Mouse (Mus musculus): ENCODE data around the gene Pla2g1b. TPM values are rescaled to one million over a fixed set of nuclear protein-coding genes. Genes with fewer than 3 reads are reported as not detected.

The Pla2g1b gene
- polyA plus RNA-seq (2014; fragmentation: Illumina TruSeq; extraction: RNeasy Lipid Tissue Mini Kit (QIAGEN cat#74804); ENCODE audit: low read depth, low replicate concordance) = not detected

DNA sequence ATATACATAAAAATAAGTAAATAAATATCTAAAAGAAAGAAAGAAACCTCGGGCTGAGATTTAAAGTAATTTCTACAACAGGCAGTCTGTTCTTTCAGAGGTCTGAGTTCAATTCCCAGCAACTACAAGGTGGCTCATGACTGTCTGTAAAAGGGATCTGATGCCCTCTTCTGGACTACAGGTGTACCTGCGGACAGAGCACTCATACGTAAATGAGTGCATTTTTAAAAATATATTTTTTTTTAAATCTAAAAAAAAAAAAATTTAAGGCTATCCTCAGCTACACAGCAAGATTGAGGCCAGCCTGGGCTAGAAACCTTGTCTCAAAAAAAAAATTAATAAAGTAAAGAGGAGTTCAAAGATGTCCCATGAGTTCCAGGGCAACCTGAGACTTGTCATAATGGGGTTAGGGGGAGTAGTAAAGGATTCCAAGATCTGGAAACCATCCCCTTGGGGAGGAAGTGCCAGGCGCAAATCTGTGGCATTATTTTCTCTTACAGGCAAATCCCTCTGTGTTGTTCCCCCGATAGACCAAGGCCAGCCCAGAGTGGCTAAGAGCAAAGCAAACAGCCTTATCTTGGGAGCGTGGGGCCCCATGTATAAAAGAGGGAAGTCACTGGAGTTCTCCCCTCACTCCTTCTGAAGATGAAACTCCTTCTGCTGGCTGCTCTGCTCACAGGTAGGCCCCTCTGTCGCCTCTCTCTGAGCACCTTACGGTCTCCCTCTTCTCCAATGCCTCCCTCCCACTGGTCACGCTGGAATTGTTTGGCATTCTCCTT is at the start of gene Pla2g1b:
TSS of gene Pla2g1b (plus strand) at position 621 of the 779 bp plus-strand sequence.

DNA sequence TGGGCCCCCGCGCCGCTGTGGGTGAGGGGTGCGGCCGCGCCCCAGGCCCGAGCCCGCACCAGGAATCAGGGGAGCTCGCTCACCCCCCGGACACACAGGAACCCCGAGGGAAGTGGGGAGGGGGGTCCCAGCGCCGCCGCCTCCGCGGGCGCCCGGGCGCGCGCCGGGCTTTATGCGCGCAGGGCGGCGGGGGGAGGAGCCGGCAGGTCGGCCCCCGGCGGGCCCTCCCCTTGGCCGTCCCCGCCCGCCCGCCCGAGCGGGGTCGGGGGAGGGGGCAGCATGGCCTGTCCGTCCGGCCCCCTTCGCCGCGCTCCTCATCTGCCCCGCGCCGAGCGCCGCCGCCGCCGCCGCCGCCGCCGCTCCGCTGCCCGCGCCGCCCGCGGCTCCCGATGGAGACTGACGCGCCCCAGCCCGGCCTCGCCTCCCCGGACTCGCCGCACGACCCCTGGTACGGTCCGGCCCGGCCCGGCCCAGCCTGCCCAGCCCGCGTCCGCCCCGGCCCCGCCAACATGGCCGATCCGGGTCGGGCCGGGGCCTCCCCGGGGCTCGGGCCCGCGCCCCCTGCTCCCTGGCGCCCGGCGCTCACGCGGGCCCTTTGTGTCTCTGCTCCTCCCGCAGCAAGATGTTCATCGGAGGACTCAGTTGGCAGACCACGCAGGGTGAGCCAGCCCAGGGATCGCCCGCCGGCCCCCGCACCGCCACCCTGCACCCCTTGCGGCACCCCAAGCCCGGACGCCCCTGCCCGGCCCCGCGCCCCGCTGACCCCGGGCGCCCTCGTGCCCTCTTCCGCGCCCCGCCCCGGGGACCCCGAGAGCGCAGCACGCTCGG is 36.5 kb upstream of the Pla2g1b start, which contains the start of gene Msi1:
TSS of gene Msi1 (plus strand) at position 241 of the 828 bp plus-strand sequence.

DNA sequence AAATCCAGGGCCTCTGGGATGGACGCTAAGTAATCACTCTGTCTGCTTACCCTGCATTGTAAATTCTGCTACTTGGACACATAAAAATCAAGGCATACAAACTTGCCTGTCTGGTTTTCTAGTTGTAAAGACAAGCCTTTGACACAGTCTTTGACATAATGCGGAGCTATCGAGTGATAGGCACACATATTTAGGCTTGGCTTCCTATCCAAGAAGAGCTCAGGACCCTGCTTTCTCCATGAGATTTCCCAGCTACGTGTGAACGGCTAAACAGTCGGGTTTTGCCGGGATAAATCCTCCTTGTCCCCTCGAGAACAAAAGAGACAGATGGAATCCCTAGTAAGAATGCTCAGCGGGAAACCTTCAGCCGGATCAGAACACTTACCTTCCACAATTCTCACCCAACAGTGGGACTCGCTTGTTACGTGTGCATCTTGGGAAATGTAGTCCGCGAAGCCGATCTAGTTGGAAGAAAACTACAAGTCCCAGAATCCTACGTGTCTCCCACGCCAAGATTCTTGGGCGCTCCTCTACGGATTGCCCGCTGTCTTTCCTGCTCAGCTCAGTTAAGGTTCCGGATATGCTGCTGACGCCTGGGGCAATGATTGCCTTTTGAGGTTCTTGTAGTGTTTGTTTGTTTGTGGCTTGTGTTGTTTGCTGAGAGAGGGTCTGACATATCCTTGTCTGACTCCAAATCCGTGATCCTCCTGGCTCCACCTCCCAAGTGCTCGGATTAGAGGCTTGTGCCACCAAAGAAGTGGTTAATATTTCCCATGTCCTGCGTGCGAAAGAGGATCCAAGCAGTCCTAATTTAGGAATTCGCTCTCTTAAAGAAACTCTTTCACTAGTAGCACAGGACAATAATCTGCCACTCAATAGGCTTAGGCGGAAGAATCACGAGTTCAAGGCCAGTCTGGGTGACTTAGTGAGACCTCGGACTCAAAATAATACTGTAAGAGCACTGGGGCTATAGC is 18.2 kb downstream of the Pla2g1b start, which contains the start of gene Sirt4:
TSS of gene Sirt4 (minus strand) at position 779 of the 974 bp plus-strand sequence.

DNA sequence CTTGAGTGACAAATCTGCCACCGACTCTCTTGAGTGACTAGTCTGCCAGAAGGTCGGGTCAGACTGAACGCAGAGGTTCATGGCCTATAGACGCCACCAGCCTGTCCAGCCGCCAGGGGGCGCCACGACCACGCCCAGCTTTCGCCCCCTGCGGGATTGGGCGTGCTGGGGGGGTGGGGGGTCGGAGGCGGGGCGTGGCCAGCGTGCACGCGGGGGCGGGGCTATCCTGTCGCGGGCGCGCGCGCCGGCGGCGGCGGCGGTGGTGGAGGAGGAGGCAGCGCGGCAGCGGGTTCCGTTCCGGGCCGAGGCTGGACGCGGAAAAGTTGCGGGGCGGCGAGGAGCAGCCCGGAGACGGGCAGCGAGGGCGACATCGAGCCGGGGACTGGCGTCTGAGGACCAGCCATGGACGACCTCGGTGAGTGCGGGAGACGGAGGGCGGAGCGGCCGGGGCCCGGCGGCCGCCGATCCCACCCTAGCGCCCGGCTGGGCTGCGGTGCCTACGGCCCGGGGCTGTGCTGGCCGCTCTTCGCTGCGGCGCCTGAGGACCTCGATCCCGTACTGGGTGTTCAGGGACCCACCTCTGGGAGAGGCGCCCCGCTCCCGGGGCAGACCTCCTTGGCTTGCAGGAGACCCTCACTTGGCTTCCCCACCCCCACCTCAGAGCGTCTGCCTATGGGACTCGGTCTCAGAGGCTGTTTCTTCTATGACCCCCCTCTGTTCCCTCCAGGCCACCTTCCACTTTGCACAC is 40.6 kb downstream of the Pla2g1b start, which contains the start of gene Pxn:
TSS of gene Pxn (plus strand) at position 223 of the 748 bp plus-strand sequence.

Other genes starting within 250 kb of the Pla2g1b start
- gene Pop5, start 230.4 kb upstream of the Pla2g1b start, polyA plus RNA-seq (2014; fragmentation: Illumina TruSeq; extraction: RNeasy Lipid Tissue Mini Kit (QIAGEN cat#74804); ENCODE audit: low read depth, low replicate concordance) = 1.7 TPM
- gene Rnf10, start 193.4 kb upstream of the Pla2g1b start, polyA plus RNA-seq (2014; fragmentation: Illumina TruSeq; extraction: RNeasy Lipid Tissue Mini Kit (QIAGEN cat#74804); ENCODE audit: low read depth, low replicate concordance) = 26.7 TPM
- 10.2 TPM for gene Coq5, start 186.6 kb upstream of the Pla2g1b start, polyA plus RNA-seq (2014; fragmentation: Illumina TruSeq; extraction: RNeasy Lipid Tissue Mini Kit (QIAGEN cat#74804); ENCODE audit: low read depth, low replicate concordance)
- 941 TPM for gene Dynll1, start 165.3 kb upstream of the Pla2g1b start, polyA plus RNA-seq (2014; fragmentation: Illumina TruSeq; extraction: RNeasy Lipid Tissue Mini Kit (QIAGEN cat#74804); ENCODE audit: low read depth, low replicate concordance)
- 40.7 TPM for gene Srsf9, start 139.1 kb upstream of the Pla2g1b start, polyA plus RNA-seq (2014; fragmentation: Illumina TruSeq; extraction: RNeasy Lipid Tissue Mini Kit (QIAGEN cat#74804); ENCODE audit: low read depth, low replicate concordance)
- gene Gatc, start 125.1 kb upstream of the Pla2g1b start, polyA plus RNA-seq (2014; fragmentation: Illumina TruSeq; extraction: RNeasy Lipid Tissue Mini Kit (QIAGEN cat#74804); ENCODE audit: low read depth, low replicate concordance) = 29.1 TPM
- 16.4 TPM for gene Triap1, start 125.0 kb upstream of the Pla2g1b start, polyA plus RNA-seq (2014; fragmentation: Illumina TruSeq; extraction: RNeasy Lipid Tissue Mini Kit (QIAGEN cat#74804); ENCODE audit: low read depth, low replicate concordance)
- gene Cox6a1, start 117.3 kb upstream of the Pla2g1b start, polyA plus RNA-seq (2014; fragmentation: Illumina TruSeq; extraction: RNeasy Lipid Tissue Mini Kit (QIAGEN cat#74804); ENCODE audit: low read depth, low replicate concordance) = 79.7 TPM
- gene Msi1, start 36.7 kb upstream of the Pla2g1b start, polyA plus RNA-seq (2014; fragmentation: Illumina TruSeq; extraction: RNeasy Lipid Tissue Mini Kit (QIAGEN cat#74804); ENCODE audit: low read depth, low replicate concordance) = 0.63 TPM
- 9.2 TPM for gene Sirt4, start 18.5 kb downstream of the Pla2g1b start, polyA plus RNA-seq (2014; fragmentation: Illumina TruSeq; extraction: RNeasy Lipid Tissue Mini Kit (QIAGEN cat#74804); ENCODE audit: low read depth, low replicate concordance)
- gene Pxn, start 40.4 kb downstream of the Pla2g1b start, polyA plus RNA-seq (2014; fragmentation: Illumina TruSeq; extraction: RNeasy Lipid Tissue Mini Kit (QIAGEN cat#74804); ENCODE audit: low read depth, low replicate concordance) = 12.3 TPM
- gene Rplp0, start 93.2 kb downstream of the Pla2g1b start, polyA plus RNA-seq (2014; fragmentation: Illumina TruSeq; extraction: RNeasy Lipid Tissue Mini Kit (QIAGEN cat#74804); ENCODE audit: low read depth, low replicate concordance) = 53.0 TPM
- 1.8 TPM for gene Gcn1l1, start 99.0 kb downstream of the Pla2g1b start, polyA plus RNA-seq (2014; fragmentation: Illumina TruSeq; extraction: RNeasy Lipid Tissue Mini Kit (QIAGEN cat#74804); ENCODE audit: low read depth, low replicate concordance)
- 18.5 TPM for gene Rab35, start 165.6 kb downstream of the Pla2g1b start, polyA plus RNA-seq (2014; fragmentation: Illumina TruSeq; extraction: RNeasy Lipid Tissue Mini Kit (QIAGEN cat#74804); ENCODE audit: low read depth, low replicate concordance)